Mouse (Mus musculus) embryonic fibroblast, embryonic 13.5 days (primary cell): ENCODE data around the gene Dlg2. TPM values are rescaled to one million over a fixed set of nuclear protein-coding genes. Genes with fewer than 3 reads are reported as not detected.

Source experiments
- H3K27ac ChIP-seq: 2 replicates; pipeline ENCODE4 v1.5.1; 2012; ENCODE audit warnings: low read length, control low read depth, inconsistent platforms; ENCODE audit not compliant: insufficient read depth
- H3K4me1 ChIP-seq: 2 replicates; pipeline ENCODE4 v1.6.1; 2011; ENCODE audit warnings: low read length; ENCODE audit not compliant: control insufficient read depth, insufficient read depth
- H3K4me3 ChIP-seq: 2 replicates; pipeline ENCODE4 v1.5.1; 2011; ENCODE audit warnings: mild to moderate bottlenecking, control low read depth, low read length; ENCODE audit not compliant: insufficient read depth
- CTCF ChIP-seq: IDR thresholded peaks from 2 replicates; pipeline ENCODE4 v1.5.1; 2011; ENCODE audit warnings: mild to moderate bottlenecking, control low read depth, low read length, moderate library complexity, borderline replicate concordance; ENCODE audit not compliant: insufficient read depth
- POLR2A ChIP-seq: IDR thresholded peaks from 2 replicates; pipeline ENCODE4 v1.6.1; 2011; ENCODE audit warnings: low read depth, mild to moderate bottlenecking, control low read depth, low read length, moderate library complexity
- polyA plus RNA-seq: library from polyadenylated mRNA; stranded (reverse); fragments of >200 nt; gene quantifications from 2 replicates; pipeline ENCODE4 v1.2.4, GENCODE M21; 2011; ENCODE audit warnings: low read depth; ENCODE audit not compliant: missing spikeins, insufficient read length

Dlg2 gene
- polyA plus RNA-seq, 1 experiment = 5.2 TPM

GRCm38 (mm10) chr7:90512293-90512692 lies 35.8 kb downstream of the Dlg2 start:
- Histone ChIP-seq H3K4me3 (no peak overlapping the region), H3K4me1 (no peaks in the 10 kb centered on the region), H3K27ac (no peak overlapping the region)
- TF ChIP-seq POLR2A = no peak
- TF ChIP-seq CTCF = no peak

- Histone ChIP-seq H3K27ac (no peak overlapping the region), H3K4me1 (no peaks in the 10 kb centered on the region), H3K4me3 (no peak overlapping the region)
- TF ChIP-seq CTCF (no peak), POLR2A (no peak)
These were observed 63.3 kb downstream of the Dlg2 start for GRCm38 (mm10) chr7:90539481-90540402.

GRCm38 (mm10) chr7:90540811-90541323 lies 64.4 kb downstream of the Dlg2 start:
- no peak overlapping the region for H3K4me3 ChIP-seq
- no peak overlapping the region for H3K27ac ChIP-seq
- TF ChIP-seq CTCF (no peak), POLR2A (no peak)
- H3K4me1 ChIP-seq = no peaks in the 10 kb centered on the region

- Histone ChIP-seq H3K4me3 (no peak overlapping the region), H3K27ac (no peak overlapping the region), H3K4me1 (no peaks in the 10 kb centered on the region)
- TF ChIP-seq POLR2A = no peak
- no peak for TF ChIP-seq CTCF
These were observed 76.9 kb downstream of the Dlg2 start for GRCm38 (mm10) chr7:90553399-90553798.

- Histone ChIP-seq H3K27ac (no peak overlapping the region), H3K4me3 (no peak overlapping the region), H3K4me1 (no peaks in the 10 kb centered on the region)
- no peak for TF ChIP-seq CTCF
- no peak for TF ChIP-seq POLR2A
These were observed 77.9 kb downstream of the Dlg2 start for GRCm38 (mm10) chr7:90554421-90554820.

- no peaks in the 10 kb centered on the region for H3K4me1 ChIP-seq
- no peak overlapping the region for H3K4me3 ChIP-seq
- TF ChIP-seq CTCF (no peak), POLR2A (no peak)
- H3K27ac ChIP-seq = no peak overlapping the region
These were observed 92.7 kb downstream of the Dlg2 start for GRCm38 (mm10) chr7:90569130-90569529.

GRCm38 (mm10) chr7:90587795-90588194 lies 111.3 kb downstream of the Dlg2 start:
- no peak for TF ChIP-seq POLR2A
- no peak for TF ChIP-seq CTCF

GRCm38 (mm10) chr7:90588318-90588717 lies 111.8 kb downstream of the Dlg2 start:
- Histone ChIP-seq H3K4me1 (no peaks in the 10 kb centered on the region), H3K4me3 (no peak overlapping the region), H3K27ac (no peak overlapping the region)
- TF ChIP-seq POLR2A = no peak
- TF ChIP-seq CTCF = no peak

More at GRCm38 (mm10) chr7:90587795-90588194, 111.3 kb downstream of the Dlg2 start:
- Histone ChIP-seq H3K27ac (no peak overlapping the region), H3K4me1 (no peaks in the 10 kb centered on the region), H3K4me3 (no peak overlapping the region)

- H3K27ac ChIP-seq = no peak overlapping the region
These were observed 133.3 kb downstream of the Dlg2 start for GRCm38 (mm10) chr7:90609764-90610163.

GRCm38 (mm10) chr7:90630546-90630945 lies 154.1 kb downstream of the Dlg2 start:
- TF ChIP-seq CTCF (no peak), POLR2A (no peak)
- no peak overlapping the region for H3K27ac ChIP-seq

More at GRCm38 (mm10) chr7:90609764-90610163, 133.3 kb downstream of the Dlg2 start:
- H3K4me3 ChIP-seq = no peak overlapping the region
- TF ChIP-seq CTCF (no peak), POLR2A (no peak)
- H3K4me1 ChIP-seq = no peaks in the 10 kb centered on the region

More at GRCm38 (mm10) chr7:90630546-90630945, 154.1 kb downstream of the Dlg2 start:
- Histone ChIP-seq H3K4me1 (no peaks in the 10 kb centered on the region), H3K4me3 (no peak overlapping the region)
